Mouse (Mus musculus) embryo, embryonic 11.5 days (tissue): ENCODE measurements around the gene Zfp710.

Experiments
- DNase-seq: peaks from one replicate; pipeline ENCODE4 v3.0.0-alpha.2; 2012; ENCODE audit warnings: low read depth, low spot score

The Zfp710 gene

DNA sequence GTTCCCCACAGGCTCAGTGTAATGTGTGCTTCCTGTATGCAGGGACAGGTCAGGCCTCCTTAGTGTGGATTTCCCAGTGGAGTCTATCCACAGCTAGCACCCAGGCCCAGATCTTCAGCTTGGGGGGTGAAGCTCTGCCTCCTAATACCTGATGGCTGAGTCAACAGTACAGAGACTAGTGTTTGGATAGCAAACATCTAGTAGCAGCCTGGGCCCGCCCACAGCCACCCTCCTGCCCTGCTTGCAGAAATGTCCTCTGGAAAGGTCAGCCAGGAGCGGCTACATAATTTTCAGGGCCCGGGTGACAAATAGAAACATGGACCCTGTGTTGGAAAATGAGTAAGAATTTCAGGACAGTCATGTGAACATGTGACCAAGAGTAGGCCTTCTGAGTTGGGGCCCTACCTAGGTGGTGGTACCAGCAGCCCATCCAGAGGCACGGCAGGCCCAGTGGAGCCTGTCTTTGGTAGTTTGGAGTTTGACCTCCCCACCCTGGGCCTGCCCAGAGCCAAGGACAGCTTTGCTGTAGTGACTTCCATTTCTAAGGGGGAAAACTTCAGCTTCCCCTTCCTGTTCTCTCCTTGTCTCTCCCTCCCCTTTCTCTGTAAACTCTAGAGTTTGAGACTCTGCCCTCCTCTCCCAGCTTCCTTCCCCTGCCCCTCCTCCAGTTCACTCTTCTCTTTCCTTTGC, 32.5 kb downstream of the Zfp710 start:
- no peak for DNase-seq

- no peak for DNase-seq
Measured at GRCm38 (mm10) chr7:80057781-80058180, 33.2 kb downstream of the Zfp710 start.

GRCm38 (mm10) chr7:80058405-80059063, 33.9 kb downstream of the Zfp710 start:
- DNase-seq: no peak

DNA sequence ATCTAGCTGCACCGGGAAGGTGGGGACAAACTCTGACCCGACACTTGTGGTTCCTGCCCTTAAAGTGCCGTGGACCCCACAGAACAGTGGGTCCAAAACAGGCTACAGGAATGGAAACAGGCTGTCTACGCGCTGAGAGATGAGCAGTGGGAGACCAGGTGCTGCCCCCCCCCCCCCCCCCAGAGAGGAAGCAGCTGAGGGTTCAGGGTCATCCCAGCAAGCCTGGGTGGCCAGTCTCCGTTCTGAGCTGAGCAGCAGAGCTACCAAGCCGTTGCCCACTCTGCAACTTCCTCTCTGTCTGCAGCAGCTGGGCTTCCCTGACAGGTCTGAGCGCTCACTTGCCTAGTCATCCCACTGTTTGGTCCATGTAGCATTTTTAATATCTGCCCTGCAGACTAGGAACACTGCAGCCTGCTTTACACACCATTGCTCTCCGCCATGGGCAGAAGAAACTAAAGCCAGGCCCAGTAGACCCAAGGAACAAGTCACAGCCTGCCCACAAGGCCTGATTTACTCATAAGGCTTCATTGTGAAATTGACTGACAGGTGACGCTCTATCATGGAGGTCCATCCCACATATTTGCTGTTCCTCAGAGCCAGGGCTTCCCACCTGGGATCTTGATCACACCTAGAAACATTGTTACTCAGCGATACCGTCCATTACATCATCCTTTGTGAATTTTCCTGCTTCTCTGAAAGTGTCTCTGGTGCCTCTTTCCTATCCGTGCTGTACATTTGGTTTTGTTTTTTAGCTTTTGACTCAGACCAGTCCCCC, 34.6 kb downstream of the Zfp710 start:
- DNase-seq: no peak

DNA sequence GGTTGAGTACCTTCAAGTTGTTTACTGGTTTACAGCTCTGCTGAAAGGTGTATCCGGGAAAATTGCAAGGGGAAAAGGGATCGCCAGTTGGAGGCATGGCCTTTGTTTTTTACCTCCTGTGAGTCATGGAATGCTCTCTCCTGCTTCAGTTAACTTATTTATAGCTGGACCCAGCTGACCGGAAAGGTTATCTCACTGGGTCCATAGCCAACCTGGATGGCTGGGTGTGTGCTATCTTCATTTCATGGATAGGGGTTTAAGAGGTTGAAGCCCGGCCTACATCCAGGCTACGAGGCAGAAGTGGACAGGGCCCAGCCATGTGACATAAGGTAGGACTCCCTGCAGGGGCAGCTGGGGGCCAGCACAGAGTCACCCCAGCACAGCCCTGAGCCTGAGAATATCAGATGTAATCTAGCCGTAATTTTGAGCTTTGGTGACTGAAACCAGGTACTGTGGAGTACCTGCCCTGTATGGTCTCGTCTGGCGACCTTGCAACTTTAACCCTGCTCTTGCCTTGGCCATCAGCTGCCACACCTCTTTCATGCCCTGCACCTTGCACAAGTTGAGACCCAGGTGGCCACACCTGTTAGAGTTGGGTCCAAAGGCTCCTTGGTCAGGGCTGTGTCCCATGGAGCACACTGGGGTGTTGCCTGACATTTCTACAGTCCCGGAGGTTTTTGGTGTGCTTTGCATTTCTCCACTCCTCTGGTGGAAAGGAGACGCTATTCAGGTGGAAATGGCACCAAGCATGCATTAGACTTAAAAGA, 35.6 kb downstream of the Zfp710 start:
- no peak for DNase-seq

GRCm38 (mm10) chr7:80062083-80062826, 37.6 kb downstream of the Zfp710 start:
- DNase-seq: no peak

DNA sequence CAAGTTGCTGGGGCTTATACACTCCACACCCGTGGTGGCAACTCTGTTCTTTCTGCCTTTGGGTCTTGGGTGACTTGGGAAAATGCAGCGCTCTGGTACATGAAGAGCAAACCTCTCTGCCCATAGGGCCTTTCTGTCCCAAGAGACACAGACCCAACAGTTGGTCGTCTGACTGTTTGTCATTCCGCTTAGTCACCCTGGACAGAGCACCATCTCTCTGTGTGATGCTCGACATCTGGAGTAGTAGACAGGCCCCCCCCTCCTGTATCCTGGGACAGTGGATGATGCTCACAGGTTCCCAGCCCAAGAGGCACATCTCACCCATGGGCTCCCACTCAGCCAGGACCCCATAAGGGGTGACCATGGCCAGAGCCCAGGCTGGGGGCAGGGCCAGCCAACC, 38.6 kb downstream of the Zfp710 start:
- no peak for DNase-seq

DNA sequence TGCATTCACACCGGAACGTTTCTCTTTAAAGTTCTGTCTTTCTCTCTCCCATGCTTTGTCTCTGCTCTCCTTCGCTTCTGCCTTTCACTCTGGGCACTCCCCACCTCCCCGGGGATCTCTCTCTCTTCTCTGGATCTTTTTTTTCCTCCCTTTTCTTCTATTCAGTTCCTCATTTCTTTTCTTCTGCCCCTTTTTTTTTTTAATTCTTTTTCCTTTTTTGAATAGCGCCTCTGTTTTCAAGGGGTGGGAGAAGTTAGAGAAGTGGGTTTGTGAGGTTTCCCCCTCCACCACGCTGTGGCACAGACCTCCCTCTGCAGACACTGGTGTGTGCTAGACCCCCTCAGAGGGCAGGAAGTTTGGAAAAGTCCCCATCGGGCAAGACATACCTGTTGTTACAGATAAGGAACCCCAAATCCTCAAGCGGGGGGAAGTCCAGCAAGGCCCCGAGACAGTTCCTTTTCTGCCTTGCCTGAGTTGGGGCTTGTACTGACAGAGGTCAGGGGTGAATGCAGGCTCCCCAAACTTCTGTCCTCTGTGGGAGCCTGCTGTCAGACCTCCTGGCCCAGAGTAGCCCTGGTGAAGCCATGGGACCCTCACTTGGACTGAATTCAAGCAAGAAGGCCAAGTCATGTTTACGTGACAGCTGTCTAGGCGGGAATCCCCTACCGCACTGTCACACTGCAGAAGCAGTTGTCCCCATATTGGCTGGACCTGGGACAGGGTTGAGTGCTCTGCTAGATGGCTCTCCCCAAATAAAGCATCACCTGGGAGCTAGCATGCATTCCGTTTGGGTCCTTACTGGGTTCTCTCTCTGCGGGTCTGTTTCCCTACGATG, 39.5 kb downstream of the Zfp710 start:
- no peak for DNase-seq

- no peak for DNase-seq
Measured at GRCm38 (mm10) chr7:80065250-80065649, 40.6 kb downstream of the Zfp710 start.

DNA sequence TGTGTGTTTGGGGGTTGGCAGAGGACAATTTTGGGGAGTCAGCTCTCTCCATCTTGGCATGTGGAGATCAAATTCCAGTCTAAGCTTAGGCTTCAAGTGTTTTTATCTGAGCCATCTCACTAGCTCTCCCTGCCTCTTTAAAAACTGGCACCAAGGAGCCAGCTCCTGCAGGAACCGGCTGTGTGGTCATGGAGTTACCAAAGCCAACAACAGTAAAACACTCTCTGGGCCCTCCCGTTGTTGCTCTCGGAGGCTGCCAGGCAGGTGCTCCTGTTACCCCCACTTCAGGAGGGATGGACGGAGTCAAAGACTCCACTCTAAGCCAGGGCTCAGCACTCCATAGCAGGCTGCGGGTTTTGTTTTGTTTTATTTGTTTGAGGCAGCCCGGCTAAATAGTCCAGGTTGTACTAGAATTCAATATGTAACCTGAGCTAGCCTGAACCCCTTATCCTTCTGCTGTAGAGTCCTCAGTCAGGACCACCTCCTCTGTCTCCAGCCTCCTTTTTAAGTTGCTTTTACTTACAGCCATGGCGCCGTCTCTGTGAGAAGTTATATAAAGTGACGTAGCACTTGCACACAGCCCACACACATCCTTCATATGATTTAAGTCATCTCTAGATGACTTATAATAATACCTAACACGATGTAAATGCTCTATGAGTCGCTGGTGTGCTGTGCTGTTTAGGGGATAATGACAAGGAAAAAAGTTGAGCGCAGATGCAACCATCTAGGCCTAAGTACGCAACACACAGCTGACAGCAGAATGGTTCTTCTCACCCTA, 42.3 kb downstream of the Zfp710 start:
- DNase-seq: no peak

GRCm38 (mm10) chr7:80068341-80068740, 43.7 kb downstream of the Zfp710 start:
- no peak for DNase-seq

GRCm38 (mm10) chr7:80069615-80070327, 45.2 kb downstream of the Zfp710 start:
- DNase-seq: no peak

DNA sequence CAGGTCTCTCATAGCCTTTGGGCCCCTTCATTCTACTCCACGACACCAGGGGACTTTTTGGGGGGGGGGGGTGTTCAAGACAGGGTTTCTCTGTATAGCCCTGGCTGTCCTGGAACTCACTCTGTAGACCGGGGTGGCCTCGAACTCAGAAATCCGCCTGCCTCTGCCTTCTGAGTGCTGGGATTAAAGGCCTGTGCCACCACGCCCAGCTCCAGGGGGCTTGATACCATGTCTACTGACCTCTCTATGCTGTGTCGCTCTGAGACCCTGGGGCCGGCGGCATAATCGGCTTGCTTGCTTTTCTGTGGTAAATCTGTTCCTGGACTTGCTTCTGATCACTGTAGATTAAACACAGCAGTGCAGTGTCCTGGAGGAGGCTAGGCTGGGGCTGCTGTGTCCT, 46.6 kb downstream of the Zfp710 start:
- DNase-seq: no peak

GRCm38 (mm10) chr7:80072297-80072696, 47.7 kb downstream of the Zfp710 start:
- DNase-seq: no peak

DNA sequence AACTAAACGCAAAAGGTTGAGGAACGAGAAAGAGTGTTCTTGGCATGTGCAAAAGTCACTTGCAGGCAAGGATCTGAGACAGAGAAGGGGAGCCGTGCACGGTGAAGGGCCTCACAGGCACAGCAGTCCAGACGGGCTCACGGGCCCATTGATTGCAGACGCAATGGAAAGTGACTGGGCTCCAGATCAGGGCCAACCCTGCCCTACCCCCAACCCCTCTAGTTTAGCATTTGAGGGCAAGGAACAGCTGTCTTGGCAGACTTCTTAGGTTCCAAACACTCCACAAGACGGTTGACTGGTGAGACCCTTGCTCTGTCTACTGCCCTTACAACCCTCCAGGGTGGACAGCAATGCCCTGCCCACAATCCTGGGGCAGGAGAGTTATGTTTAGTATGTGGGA, 48.9 kb downstream of the Zfp710 start:
- DNase-seq: no peak

DNA sequence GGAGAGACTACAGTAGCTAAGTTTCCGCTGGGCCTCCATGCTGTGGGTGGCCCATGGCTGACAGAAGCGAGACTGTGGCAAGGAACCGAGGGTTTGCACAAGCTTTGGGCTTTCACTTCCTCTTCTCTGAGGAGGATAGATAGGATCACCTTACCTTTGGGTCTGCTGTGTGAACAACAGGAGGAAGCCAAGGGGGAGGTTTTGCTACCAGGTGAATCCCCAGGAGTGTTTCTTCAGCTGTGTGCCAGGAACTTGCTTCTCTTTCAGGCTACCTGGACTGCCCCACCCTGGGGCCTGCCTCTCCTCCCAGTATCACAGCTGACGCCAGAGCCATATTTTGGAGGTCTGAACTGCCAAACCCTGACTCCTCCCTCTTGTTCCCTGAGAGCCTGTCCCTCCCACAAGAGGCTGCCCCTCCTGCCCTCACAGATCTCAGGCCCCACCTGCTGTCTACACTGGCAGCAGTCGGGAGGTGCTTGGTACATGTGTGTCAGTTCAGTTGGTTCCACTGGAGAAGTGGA, 50.4 kb downstream of the Zfp710 start:
- no peak for DNase-seq

DNA sequence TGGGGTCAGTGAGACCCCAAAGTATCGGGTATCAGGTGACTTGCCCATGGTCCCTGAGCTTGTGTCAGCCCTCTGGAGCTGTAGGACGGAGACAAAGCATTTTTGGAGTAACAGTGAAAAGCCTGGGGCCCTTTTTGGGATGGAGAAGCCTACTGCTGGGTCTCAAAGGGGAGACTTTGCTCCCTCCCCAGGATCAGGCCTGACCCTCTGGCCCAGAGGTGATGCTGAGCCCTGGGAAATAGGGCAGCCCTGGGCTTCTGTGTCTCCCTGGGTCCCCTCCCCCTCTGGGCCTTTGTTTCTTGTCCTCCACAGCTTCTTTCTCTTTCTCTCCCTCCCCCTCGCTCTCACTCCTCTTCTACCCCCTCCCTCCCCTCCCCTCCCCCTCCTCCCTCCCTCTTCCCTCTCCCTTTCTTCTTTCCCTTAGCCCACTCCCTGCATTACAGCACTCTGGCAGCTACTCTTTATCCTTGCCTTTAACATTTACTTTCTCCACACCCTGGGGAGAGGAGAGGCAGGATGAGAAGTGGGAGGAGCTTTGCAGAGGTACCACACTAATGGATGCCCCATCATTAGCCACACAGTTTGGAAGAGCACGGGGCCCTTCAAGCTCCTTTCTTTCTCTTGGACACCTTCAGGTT, 51.5 kb downstream of the Zfp710 start:
- no peak for DNase-seq
